8 mouse cellular contexts compared by ENCODE assay signal in the genomic region with DNA sequence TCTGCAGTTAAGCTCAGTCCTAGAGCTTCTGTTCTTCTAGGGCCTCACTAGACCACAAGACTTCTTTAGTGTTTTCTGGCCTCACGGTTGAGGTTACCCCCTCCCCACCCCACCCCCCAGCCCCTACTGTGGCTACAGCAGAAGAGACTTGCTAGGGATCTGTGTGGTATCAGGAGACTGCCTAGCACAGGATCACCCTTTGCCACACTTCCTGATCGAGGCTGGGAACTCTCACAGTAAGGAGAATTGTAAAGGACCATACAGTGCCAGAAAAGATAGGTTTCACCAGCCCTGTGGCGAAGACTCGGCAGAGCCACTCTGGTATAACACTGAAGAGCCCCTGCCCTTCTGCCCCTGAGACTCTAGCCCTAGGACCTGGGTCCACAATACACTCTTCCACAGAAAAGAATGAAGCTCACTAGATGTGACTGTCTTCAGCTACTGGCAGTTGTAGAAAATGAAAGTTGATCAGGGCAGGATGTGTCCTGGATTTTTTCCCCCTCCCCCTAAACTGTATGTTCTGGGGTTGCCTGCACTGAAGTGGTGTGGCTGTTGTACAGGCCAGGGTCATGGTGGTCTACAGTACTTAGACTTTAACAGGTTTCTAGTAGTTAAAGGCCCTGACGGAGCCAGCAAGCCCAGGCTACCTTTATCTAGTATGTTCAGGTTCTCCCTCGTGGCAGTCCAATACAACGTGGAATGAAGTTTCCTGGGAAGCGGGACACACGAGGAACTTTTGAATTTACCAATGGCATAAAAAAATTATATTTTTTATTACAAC.
DNase-seq lines count a peak whose midpoint lies in the region; TF ChIP-seq lines count a peak whose summit lies in the region.
"Had no signal": no experiment of that assay in that cellular context is flagged by ENCODE, and none has a peak within 500 bp of the region (broad histone marks: within the 10 kb centered on the region; RNA-seq: fewer than 3 reads in every experiment).

No protein-coding gene starts in this region.

- peaks cover 4% of the 10 kb centered on the region for H3K4me1 ChIP-seq in cortical plate, adult 2 months (ENCODE audit: control insufficient read depth, insufficient read depth, low read length)

- no peak for DNase-seq in layer of hippocampus, adult 2 months (ENCODE audit: low spot score in 2 of 2)
- DNase-seq in layer of hippocampus, adult 8-10 months (ENCODE audit: low spot score in 2 of 2): no peak
- DNase-seq in NIH3T3 (ENCODE audit: low read depth): peak; percentile 59
- no peak for DNase-seq in spleen, adult 12 weeks (ENCODE audit: low spot score)
- DNase-seq in urinary bladder, postnatal 10 days (ENCODE audit: low spot score): no peak

- H3K79me2 ChIP-seq in macrophage (ENCODE audit: inconsistent target): peaks cover 57% of the 10 kb centered on the region

- 33% methylated on average over 9 of the region's 9 CpGs for WGBS in macrophage (ENCODE audit: missing documents)

- no peaks in the 10 kb centered on the region for H3K36me3 ChIP-seq in macrophage (ENCODE audit: inconsistent target)
- H3K36me3 ChIP-seq: midbrain, embryonic 12.5 days had no signal

- H3K4me3 ChIP-seq in layer of hippocampus, adult 2 months: peak overlapping the region; percentile 92
- peak overlapping the region; percentile 86 for H3K4me3 ChIP-seq in cortical plate, adult 2 months (ENCODE audit: insufficient read depth, low read length)
- H3K4me3 ChIP-seq in macrophage (ENCODE audit: inconsistent target): peak overlapping the region; percentile 5; the same call in 1 of the 2 replicates

- no peak for TF ChIP-seq POLR2A in cortical plate, adult 2 months (IDR thresholded peaks at IDR 0.05; ENCODE audit: extremely low read depth, insufficient read depth, low read length)

- no peak for TF ChIP-seq CTCF in layer of hippocampus, adult 2 months (conservative IDR thresholded peaks at IDR 0.05)
- TF ChIP-seq CTCF in cortical plate, adult 2 months (IDR thresholded peaks at IDR 0.05; ENCODE audit: extremely low read depth, insufficient read depth, low read length): no peak

- peak overlapping the region; percentile 100 for H3K27ac ChIP-seq in layer of hippocampus, adult 2 months
- H3K27ac ChIP-seq in cortical plate, adult 2 months (ENCODE audit: insufficient read depth, low read length): peak overlapping the region; percentile 100
- peak overlapping the region; percentile 78 for H3K27ac ChIP-seq in macrophage

Comparison
In these comparisons a context has a peak if more than half of its experiments do, and no peak if none do; other contexts are left out.
1. H3K4me3 ChIP-seq: peak in every context shown above with its lines; median percentile 92 in layer of hippocampus, adult 2 months; 86 in cortical plate, adult 2 months; 5 in macrophage.